Mouse (Mus musculus) neural tube, embryonic 11.5 days (tissue): ENCODE measurements around the gene Adprhl1. TPM values are rescaled to one million over a fixed set of nuclear protein-coding genes. Genes with fewer than 3 reads are reported as not detected.

Experiments
- ATAC-seq: fragments of 200-750 bp; cut with Nextera tagmentation; 2 replicates; pipeline ENCODE4 v1.8.0; 2017; ENCODE audit warnings: moderate number of reproducible peaks, mild to moderate bottlenecking, moderate TSS enrichment, moderate library complexity; ENCODE audit not compliant: insufficient read depth, low FRiP score, low TSS enrichment
- DNase-seq: peaks from one replicate; pipeline ENCODE4 v3.0.0-alpha.2; 2015; ENCODE audit warnings: low spot score
- H3K27ac ChIP-seq: fragments of 300-500 bp; sonication (generic); 2 replicates; pipeline ENCODE4 v1.5.1; 2014; ENCODE audit warnings: low read depth, mild to moderate bottlenecking, low read length
- H3K27me3 ChIP-seq: fragments of 300-500 bp; sonication (generic); 2 replicates; pipeline ENCODE4 v1.6.1; 2014; ENCODE audit warnings: mild to moderate bottlenecking, low read length, mixed read lengths; ENCODE audit not compliant: control insufficient read depth, insufficient read depth
- H3K36me3 ChIP-seq: fragments of 300-500 bp; sonication (generic); 2 replicates; pipeline ENCODE4 v1.6.1; 2014; ENCODE audit warnings: mild to moderate bottlenecking, low read length, moderate library complexity, mixed read lengths; ENCODE audit not compliant: control insufficient read depth, insufficient read depth
- H3K4me1 ChIP-seq: fragments of 300-500 bp; sonication (generic); 2 replicates; pipeline ENCODE4 v1.6.1; 2014; ENCODE audit warnings: low read length, mixed read lengths; ENCODE audit not compliant: control insufficient read depth, insufficient read depth
- H3K4me2 ChIP-seq: fragments of 300-500 bp; sonication (generic); 2 replicates; pipeline ENCODE4 v1.6.1; 2014; ENCODE audit warnings: low read depth, mild to moderate bottlenecking, moderate library complexity
- H3K4me3 ChIP-seq: fragments of 300-500 bp; sonication (generic); 2 replicates; pipeline ENCODE4 v1.5.1; 2014; ENCODE audit warnings: low read depth, low read length
- H3K9ac ChIP-seq: fragments of 300-500 bp; sonication (generic); 2 replicates; pipeline ENCODE4 v1.6.1; 2014; ENCODE audit warnings: mild to moderate bottlenecking, low read length
- H3K9me3 ChIP-seq: fragments of 300-500 bp; sonication (generic); 2 replicates; pipeline ENCODE4 v1.6.1; 2016; ENCODE audit warnings: low read length; ENCODE audit not compliant: control insufficient read depth
- WGBS: fragments of 180-500 bp; shearing (Covaris S2); extraction: QIAGEN DNeasy Blood & Tissue Kit; methylation state at CpG from one replicate; pipeline ENCODE4 v1.1.7; 2014; 5-methylcytosine and 5-hydroxymethylcytosine counted together
- polyA plus RNA-seq: library from polyadenylated mRNA; unstranded; fragments of >200 nt; fragmentation: Nextera tagmentation; extraction: Ambion mirVana; gene quantifications from 2 replicates; pipeline ENCODE4 v1.2.1, GENCODE M21; 2014

Adprhl1 gene
- polyA plus RNA-seq, 1 experiment from 2014 or later: 0.61 TPM

DNA sequence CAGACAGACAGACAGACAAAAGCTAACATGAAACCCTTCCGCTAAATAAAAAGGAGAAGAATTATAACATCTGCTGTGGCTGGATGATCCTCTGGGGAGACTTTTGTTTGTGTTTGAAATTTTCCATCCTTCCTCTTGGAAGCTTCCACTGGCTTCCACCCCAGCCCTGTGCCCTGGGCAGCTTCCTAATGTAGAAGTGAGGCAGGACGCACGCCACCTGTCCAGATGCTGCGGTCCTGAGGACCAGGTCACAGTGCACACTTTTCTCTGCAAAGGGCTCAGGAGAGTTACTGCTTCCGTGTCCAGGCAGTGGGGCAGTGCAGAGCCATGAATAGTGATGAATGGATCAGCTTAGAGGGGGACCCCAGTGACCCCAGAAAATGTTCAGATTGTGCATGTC lies 48.7 kb downstream of the Adprhl1 start:
- Histone ChIP-seq H3K4me2 (no peak overlapping the region), H3K9ac (no peak overlapping the region), H3K4me1 (no peaks in the 10 kb centered on the region), H3K36me3 (no peaks in the 10 kb centered on the region), H3K4me3 (no peak overlapping the region), H3K27me3 (peaks cover 21% of the 10 kb centered on the region), H3K9me3 (no peaks in the 10 kb centered on the region), H3K27ac (no peak overlapping the region)
- ATAC-seq (no peak), DNase-seq (no peak)
- WGBS: 91% methylated on average over 5 of the region's 5 CpGs

GRCm38 (mm10) chr8:13204371-13205140 lies 49.4 kb downstream of the Adprhl1 start:
- Histone ChIP-seq H3K9ac (no peak overlapping the region), H3K36me3 (no peaks in the 10 kb centered on the region), H3K4me3 (no peak overlapping the region), H3K27me3 (peaks cover 27% of the 10 kb centered on the region), H3K4me2 (no peak overlapping the region), H3K27ac (no peak overlapping the region), H3K9me3 (no peaks in the 10 kb centered on the region), H3K4me1 (no peaks in the 10 kb centered on the region)
- DNase-seq: no peak
- WGBS: 68% methylated on average over 12 of the region's 12 CpGs
- no peak for ATAC-seq

GRCm38 (mm10) chr8:13203472-13203871 lies 50.5 kb downstream of the Adprhl1 start:
- Histone ChIP-seq H3K4me3 (no peak overlapping the region), H3K27me3 (peaks cover 30% of the 10 kb centered on the region)
- WGBS: 54% methylated on average over 1 of the region's 1 CpGs

DNA sequence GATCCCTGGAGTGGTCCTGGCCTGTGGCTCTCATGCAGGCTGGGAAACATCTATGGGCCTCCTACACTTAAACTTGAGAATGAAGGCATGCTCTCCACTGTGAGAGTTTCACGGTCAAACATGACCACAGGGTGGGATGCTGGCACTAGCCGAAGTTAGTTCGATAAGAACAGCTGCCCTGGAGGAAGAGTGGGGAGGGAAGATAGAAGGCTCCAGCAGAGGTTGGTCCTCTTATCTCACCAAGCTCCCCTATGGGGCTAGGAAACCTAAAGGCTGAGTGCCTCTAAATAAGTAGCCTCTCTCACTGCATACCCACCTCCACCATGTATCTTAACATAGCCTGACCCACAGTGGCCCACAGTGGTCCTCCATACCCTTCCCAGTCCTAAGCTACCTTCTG lies 51.2 kb downstream of the Adprhl1 start:
- H3K36me3 ChIP-seq: no peaks in the 10 kb centered on the region
- no peaks in the 10 kb centered on the region for H3K4me1 ChIP-seq
- H3K4me3 ChIP-seq: no peak overlapping the region
- H3K27ac ChIP-seq: no peak overlapping the region
- H3K9me3 ChIP-seq: no peaks in the 10 kb centered on the region
- H3K27me3 ChIP-seq: peaks cover 30% of the 10 kb centered on the region
- DNase-seq (no peak), ATAC-seq (no peak)
- no peak overlapping the region for H3K4me2 ChIP-seq
- WGBS: 89% methylated on average over 3 of the region's 3 CpGs
- no peak overlapping the region for H3K9ac ChIP-seq

More at GRCm38 (mm10) chr8:13203472-13203871, 50.5 kb downstream of the Adprhl1 start:
- no peaks in the 10 kb centered on the region for H3K36me3 ChIP-seq
- no peaks in the 10 kb centered on the region for H3K4me1 ChIP-seq
- H3K4me2 ChIP-seq: no peak overlapping the region
- H3K27ac ChIP-seq: no peak overlapping the region
- no peak overlapping the region for H3K9ac ChIP-seq
- ATAC-seq (no peak), DNase-seq (no peak)
- no peaks in the 10 kb centered on the region for H3K9me3 ChIP-seq

DNA sequence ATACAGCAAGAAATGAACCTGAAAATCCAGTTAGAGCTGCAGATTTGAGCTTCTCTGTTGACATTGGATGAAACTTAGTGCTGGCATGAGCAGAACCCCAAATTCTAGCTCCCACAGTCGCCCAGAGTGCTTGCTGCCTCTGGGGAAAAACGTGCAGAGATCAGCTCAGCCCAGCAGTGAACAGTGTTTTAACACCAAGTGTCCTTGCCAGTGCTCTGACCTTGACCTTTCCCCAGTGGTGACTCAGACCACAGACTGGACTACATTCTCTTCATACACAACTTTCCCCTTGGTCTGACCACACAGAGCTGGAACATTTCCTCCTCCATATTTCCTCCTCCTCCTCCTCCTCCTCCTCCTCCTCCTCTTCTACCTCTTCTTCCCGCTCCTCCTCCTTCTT lies 51.9 kb downstream of the Adprhl1 start:
- Histone ChIP-seq H3K27me3 (peaks cover 30% of the 10 kb centered on the region), H3K4me1 (no peaks in the 10 kb centered on the region), H3K36me3 (no peaks in the 10 kb centered on the region), H3K4me3 (no peak overlapping the region), H3K9me3 (no peaks in the 10 kb centered on the region), H3K4me2 (no peak overlapping the region), H3K9ac (no peak overlapping the region), H3K27ac (no peak overlapping the region)
- DNase-seq (no peak), ATAC-seq (no peak)
- 65% methylated on average over 3 of the region's 3 CpGs for WGBS

DNA sequence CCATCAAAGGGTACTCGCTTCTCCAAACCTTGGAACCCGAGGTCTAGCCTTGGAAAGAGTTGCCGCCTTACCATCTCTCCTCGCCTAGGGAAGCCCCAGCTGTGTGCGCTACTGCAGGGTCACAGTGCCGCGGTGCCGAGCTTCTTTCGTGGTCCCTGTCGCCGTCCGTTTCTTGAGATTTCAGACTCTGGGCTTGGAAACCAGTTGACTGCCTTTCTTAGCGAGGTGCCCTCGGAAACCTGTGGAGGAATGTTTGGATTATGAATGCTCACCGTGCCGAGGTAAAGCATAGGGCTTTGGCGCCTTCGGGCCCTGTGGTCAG lies 53.0 kb downstream of the Adprhl1 start:
- peaks cover 30% of the 10 kb centered on the region for H3K27me3 ChIP-seq
- WGBS: 2% methylated on average over 18 of the region's 18 CpGs
- no peak overlapping the region for H3K27ac ChIP-seq
- ATAC-seq: no peak
- DNase-seq: peak; percentile 14
- peak overlapping the region; percentile 81 for H3K4me3 ChIP-seq
- no peaks in the 10 kb centered on the region for H3K4me1 ChIP-seq
- H3K9ac ChIP-seq: no peak overlapping the region
- H3K36me3 ChIP-seq: no peaks in the 10 kb centered on the region; the same call in 1 of the 2 replicates
- H3K4me2 ChIP-seq: peak overlapping the region; percentile 90
- H3K9me3 ChIP-seq: no peaks in the 10 kb centered on the region

GRCm38 (mm10) chr8:13200301-13201012 lies 53.5 kb downstream of the Adprhl1 start, which contains the start of gene Grtp1:
Gene Grtp1, minus strand, starts transcription at chr8:13200620.
- peak; percentile 73; the same call in 1 of the 2 replicates for ATAC-seq

DNA sequence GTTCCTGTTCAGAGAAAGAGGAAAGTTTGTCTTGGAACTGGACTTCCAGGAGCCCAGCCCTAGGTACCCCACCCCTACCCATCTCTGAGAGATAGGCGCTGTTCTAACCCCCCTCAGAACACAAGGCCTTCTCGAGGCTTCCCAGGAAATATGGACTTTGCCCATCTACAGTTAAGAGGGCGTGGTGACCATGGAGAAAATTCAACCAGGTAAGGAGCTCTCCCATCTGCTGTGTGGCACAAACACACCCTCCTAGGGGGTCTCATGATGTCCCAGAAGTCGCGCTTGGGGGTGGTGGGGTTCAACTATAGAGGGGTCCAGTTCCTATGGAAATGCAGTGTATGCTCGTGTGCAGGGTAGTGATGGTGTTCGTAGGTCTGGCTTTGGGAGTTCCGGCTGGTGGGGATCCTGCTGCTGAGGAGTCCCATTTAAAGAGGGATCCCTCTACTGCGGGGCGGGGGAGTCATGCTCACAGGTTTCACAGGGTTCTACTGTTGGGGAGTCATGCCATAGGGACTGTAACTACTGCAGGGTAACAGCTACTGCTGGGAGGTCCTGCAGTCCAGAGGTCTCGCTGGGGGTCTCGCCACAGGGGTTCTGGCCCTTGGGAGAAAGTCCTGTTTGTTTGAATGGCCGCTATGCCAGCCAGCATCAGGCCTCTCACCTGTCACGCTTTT lies 54.4 kb downstream of the Adprhl1 start:
- ATAC-seq (no peak), DNase-seq (no peak)
- H3K9ac ChIP-seq: no peak overlapping the region
- H3K9me3 ChIP-seq: no peaks in the 10 kb centered on the region
- H3K4me3 ChIP-seq: peak overlapping the region; percentile 81
- H3K27ac ChIP-seq: no peak overlapping the region
- no peaks in the 10 kb centered on the region; the same call in 1 of the 2 replicates for H3K36me3 ChIP-seq
- no peaks in the 10 kb centered on the region for H3K4me1 ChIP-seq
- H3K27me3 ChIP-seq: peaks cover 30% of the 10 kb centered on the region
- H3K4me2 ChIP-seq: peak overlapping the region; percentile 90
- 16% methylated on average over 14 of the region's 14 CpGs for WGBS

More at GRCm38 (mm10) chr8:13200301-13201012, 53.5 kb downstream of the Adprhl1 start, which contains the start of gene Grtp1:
- no peak within 1 kb of the TSS for H3K27ac ChIP-seq
- H3K36me3 ChIP-seq: no peaks in the 10 kb centered on the region; the same call in 1 of the 2 replicates
- peak; percentile 64 for DNase-seq
- H3K27me3 ChIP-seq: peaks cover 30% of the 10 kb centered on the region
- H3K9me3 ChIP-seq: no peaks in the 10 kb centered on the region
- peak within 1 kb of the TSS; percentile 81 for H3K4me3 ChIP-seq
- WGBS: under 1% methylated on average over 46 of the region's 58 CpGs
- H3K9ac ChIP-seq: peak within 1 kb of the TSS; percentile 67
- peak within 1 kb of the TSS; percentile 90 for H3K4me2 ChIP-seq
- H3K4me1 ChIP-seq: no peaks in the 10 kb centered on the region
